Mouse (Mus musculus) thymus, postnatal 4 days (tissue): ENCODE data around the gene Egfl6.
A peak's percentile ranks its signal among the peaks of the same experiment; 100 is the strongest.

Experiments used
- DNase-seq: peaks from one replicate; pipeline ENCODE4 v3.0.0; 2021

The Egfl6 gene

GRCm38 (mm10) chrX:166584947-166585824 lies at the start of gene Egfl6:
Gene Egfl6 (minus strand): TSS chrX:166585720.
- peak; percentile 60 for DNase-seq

GRCm38 (mm10) chrX:166626866-166627570 lies 41.5 kb upstream of the Egfl6 start:
- no peak for DNase-seq

- DNase-seq: no peak
Measured at GRCm38 (mm10) chrX:166626174-166626573, 40.7 kb upstream of the Egfl6 start.

DNA sequence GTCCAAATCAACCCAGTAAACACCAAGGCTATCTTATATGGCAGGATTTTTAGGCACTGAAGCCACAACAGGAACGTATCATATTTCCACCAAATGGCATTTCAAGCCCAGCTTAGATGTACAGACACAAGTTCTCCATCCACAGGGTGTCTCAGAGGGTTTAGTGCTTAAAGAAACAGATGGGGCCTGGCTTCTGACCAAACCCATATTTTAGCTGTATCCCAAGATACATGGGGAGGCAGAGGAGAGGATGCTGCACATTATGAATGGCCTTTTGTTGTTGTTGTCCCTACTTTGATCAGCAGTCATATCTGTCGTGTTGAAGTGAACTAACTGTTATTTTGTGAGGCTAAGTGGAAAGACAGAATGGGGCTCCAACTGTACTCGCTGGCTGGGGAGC lies 37.7 kb upstream of the Egfl6 start:
- no peak for DNase-seq

DNA sequence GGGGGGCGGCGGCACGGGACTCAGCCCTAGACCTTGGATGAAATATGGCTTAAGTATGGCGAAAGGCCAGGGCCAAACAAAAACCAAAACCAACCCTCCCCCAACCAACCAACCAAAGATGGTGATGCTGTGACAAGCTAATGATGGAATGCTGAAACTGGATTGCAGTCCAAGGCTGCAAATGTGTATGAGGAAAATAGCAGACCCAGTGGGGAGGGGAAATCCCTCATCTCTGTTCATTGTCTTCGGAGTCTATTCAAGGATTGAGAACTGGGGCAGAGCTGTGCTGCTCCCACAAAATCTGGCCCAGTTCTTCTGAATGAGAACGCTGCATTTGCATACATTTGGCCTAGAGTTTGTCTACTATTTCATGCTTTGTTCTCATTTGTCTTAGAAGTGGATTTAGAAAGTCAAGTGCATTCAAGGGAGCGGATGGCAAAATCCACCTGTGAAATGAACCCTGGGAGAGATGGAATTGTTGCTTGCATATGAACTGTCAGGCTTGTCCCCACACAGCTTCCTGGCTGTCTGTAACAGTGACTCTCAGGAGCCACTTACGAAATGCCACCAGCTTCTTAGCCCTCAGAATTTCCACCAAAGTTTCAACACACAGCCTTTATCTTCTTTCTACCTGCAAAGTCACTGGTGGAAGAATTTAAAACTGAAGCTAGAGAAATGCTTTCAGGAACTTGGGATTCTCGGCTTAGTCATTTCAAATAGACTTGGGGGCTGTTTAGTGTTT lies 36.2 kb upstream of the Egfl6 start:
- no peak for DNase-seq

- DNase-seq: no peak
Measured at GRCm38 (mm10) chrX:166620900-166621299, 35.4 kb upstream of the Egfl6 start.

- DNase-seq: no peak
Measured at GRCm38 (mm10) chrX:166619084-166619483, 33.6 kb upstream of the Egfl6 start.

GRCm38 (mm10) chrX:166615191-166615590 lies 29.7 kb upstream of the Egfl6 start:
- no peak for DNase-seq

GRCm38 (mm10) chrX:166576111-166576510 lies 9.4 kb downstream of the Egfl6 start:
- no peak for DNase-seq

DNA sequence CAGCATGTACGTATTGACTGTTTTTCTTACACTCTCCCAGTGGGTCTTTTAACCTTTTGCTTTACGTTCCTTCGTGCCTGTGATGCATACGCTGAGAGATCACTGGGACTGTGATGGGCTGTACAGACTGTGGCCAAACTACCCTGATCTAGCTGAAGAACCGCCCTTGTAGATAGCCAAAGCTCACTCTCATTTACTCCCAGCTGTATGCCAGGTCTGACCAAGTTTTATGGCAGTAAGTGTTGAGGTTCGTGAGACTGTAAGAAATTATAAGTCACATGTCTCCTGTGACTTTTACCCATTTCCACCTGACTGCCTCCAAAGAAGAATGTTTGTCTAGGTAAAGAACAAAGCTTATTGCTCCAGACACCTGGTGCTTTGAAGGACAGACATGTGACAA lies 19.5 kb downstream of the Egfl6 start:
- no peak for DNase-seq

DNA sequence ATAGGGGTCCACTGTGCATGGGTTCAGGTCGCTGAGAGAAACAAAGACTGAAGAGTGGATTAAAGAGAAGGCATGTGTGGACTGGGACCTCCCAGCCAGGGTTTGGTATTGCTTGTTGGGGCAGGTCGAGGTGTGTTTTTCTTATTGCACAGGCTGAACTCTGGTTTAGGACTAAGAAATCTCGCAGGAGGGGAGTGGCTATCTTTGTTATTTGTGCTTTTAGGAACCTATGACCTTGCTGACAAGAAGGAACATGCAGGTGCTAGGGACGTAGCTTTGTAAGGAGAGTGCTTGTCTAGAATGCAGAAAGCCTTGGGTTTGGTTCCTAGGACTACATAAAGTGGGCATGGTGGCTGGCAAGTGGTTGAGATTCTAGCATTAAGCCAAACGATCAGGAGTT lies 20.1 kb downstream of the Egfl6 start:
- DNase-seq: no peak

DNA sequence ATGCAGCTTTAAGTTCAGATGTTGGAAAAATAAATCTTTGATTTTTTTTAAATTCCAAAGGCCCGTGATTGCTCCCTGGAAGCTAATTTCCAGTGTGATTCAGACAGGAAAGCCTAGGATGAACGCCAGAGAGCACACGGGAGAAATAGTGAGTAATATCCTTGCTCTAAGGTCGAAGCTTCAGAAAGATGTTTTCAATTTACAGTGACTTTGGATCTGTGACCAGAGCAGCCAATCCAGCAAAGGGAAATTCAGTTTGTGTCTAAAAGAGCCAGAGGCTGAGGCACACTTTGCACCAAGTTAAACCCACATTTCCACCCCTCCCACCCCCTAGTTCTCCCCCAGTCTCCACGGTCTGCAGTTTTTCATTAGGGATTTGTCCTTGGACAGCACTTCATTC lies 20.6 kb downstream of the Egfl6 start:
- no peak for DNase-seq

DNA sequence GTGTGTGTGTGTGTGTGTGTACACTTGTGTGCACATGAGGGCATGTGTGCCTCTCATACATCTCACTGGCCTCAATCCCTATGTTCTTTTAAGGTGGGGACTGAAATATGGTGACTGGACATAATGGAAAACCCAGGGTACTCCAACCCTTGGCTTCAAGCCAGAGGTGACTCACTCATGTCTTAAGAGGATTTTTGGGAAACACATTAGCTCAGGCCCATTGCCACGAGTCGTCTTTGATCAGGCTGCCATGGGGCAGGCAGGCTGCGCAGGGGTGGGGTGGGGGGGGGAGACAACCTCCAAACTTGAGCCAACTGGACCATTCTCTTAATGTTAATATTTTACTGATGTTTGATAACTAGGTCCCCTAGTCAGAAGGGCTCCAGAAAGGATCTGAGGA lies 26.2 kb downstream of the Egfl6 start:
- DNase-seq: no peak

GRCm38 (mm10) chrX:166552355-166552754 lies 33.2 kb downstream of the Egfl6 start:
- DNase-seq: no peak

- no peak for DNase-seq
Measured at GRCm38 (mm10) chrX:166546495-166546894, 39.0 kb downstream of the Egfl6 start.

DNA sequence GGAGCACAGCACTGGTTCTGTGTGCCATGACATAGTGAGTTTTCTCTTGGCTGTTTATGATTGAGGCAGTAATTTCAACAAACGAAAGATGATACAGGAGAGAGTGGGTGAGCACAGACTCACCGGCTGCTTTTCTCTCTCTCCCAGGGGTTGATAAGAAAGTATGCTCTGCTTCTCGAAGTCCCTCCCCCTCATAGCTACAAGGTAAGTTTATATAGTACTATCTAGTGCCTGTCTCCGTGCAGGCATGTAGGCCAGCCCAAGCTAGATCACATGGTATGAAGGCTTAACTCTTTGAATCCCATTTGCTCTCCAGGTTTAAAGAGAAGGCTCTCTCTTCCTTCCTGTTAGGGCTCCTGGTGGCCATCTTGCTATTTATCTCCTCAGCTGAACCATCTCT lies 50.4 kb downstream of the Egfl6 start:
- no peak for DNase-seq

- DNase-seq: no peak
Measured at GRCm38 (mm10) chrX:166533432-166533831, 52.1 kb downstream of the Egfl6 start.

DNA sequence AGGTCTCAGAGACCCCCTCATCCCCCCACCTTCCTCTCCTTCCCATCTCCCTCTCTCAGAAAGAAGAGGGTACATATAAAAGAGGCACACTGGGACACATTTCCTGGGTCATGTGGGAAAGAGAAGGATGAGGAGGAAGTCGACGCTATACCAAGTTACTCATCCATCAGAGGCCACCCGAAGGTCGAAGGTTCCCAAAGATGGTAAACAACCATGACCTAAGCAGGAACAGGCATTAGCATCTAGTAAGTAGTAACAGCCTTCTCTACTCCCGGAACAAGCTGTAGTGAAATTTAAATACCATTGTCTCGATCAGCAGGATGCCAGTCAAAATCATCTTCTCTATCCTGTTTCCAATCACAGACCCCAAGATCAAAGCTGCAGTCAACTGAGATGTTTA lies 53.8 kb downstream of the Egfl6 start:
- DNase-seq: no peak

GRCm38 (mm10) chrX:166528126-166528525 lies 57.4 kb downstream of the Egfl6 start:
- DNase-seq: no peak

GRCm38 (mm10) chrX:166525637-166526315 lies 59.7 kb downstream of the Egfl6 start:
- no peak for DNase-seq

GRCm38 (mm10) chrX:166520782-166521181 lies 64.7 kb downstream of the Egfl6 start:
- DNase-seq: no peak

DNA sequence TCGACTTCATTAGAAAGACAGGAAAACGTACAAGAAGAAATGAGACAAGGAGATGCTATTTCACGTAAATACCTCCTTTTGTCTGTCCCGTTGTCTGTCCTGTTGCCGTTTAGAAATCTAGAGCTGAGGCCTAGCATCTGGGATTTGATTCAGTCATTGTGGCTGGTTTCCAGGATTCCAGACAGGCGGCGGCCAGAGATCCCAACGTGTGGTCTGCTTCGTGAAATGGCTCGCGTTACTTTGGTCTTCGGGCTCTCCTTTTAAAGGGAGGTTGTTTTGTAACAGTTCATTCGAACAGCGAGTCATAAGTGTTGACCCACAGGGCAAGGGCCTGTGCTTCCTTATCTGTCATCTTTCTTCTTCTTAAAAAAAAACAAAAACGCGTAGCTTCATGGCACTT lies 67.2 kb downstream of the Egfl6 start, which contains the start of gene Tceanc:
TSS of gene Tceanc (minus strand) at position 223 of the 400 bp plus-strand sequence.
- DNase-seq: no peak

DNA sequence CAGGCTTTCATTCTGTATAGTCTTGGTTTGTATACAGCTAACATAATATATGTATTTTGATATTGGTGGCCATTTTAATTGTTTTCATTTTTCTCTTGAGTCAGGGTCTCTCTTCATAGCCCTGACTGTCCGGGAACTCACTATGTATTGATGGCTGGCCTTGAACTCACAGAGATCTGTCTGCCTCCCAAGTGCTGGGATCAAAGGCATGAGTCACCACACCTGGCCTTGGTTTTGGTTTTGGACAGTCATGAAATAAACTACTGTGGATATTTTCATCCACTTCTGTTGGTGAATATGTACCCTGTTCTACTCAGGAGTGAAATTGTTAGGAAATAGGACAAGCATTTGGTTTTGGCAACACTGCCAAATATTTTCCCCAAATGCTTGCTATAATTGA lies 68.9 kb downstream of the Egfl6 start:
- no peak for DNase-seq
